Mouse (Mus musculus) small intestine, adult 2 months (tissue): ENCODE results near the gene Ncoa1. TPM values are rescaled to one million over a fixed set of nuclear protein-coding genes. Genes with fewer than 3 reads are reported as not detected.
"Not testable (repeated sequence)": the region's sequence is repeated elsewhere in the genome, so short reads cannot be mapped to it uniquely, and the experiment has no call there.

Experiments used
- H3K27ac ChIP-seq: fragments of 200-500 bp; 2 replicates; pipeline ENCODE4 v1.5.1; 2012; ENCODE audit warnings: low read depth, low read length, control low read depth, inconsistent platforms; ENCODE audit not compliant: insufficient read depth
- H3K27me3 ChIP-seq: fragments of 200-500 bp; 2 replicates; pipeline ENCODE4 v1.6.1; 2012; ENCODE audit warnings: mild to moderate bottlenecking, moderate library complexity, low read length, inconsistent platforms; ENCODE audit not compliant: control insufficient read depth, insufficient read depth
- H3K36me3 ChIP-seq: fragments of 200-500 bp; 2 replicates; pipeline ENCODE4 v1.6.1; 2012; ENCODE audit warnings: mild to moderate bottlenecking, low read length, control low read depth, inconsistent platforms; ENCODE audit not compliant: control insufficient read depth, insufficient read depth
- H3K4me1 ChIP-seq: fragments of 200-500 bp; 2 replicates; pipeline ENCODE4 v1.6.1; 2012; ENCODE audit warnings: low read length, inconsistent platforms, mixed read lengths; ENCODE audit not compliant: control insufficient read depth, insufficient read depth, insufficient read length
- H3K4me3 ChIP-seq: fragments of 200-500 bp; 2 replicates; pipeline ENCODE4 v1.5.1; 2012; ENCODE audit warnings: low read depth, mild to moderate bottlenecking, control low read depth, inconsistent platforms, low read length, moderate library complexity
- CTCF ChIP-seq: fragments of 200-500 bp; IDR thresholded peaks from 2 replicates; pipeline ENCODE4 v1.5.1; 2012; ENCODE audit warnings: low read depth, mild to moderate bottlenecking, control low read depth, inconsistent platforms, low read length, moderate library complexity, mixed read lengths; ENCODE audit not compliant: insufficient replicate concordance, insufficient read length; ENCODE audit errors: extremely low read depth
- POLR2A ChIP-seq: fragments of 200-500 bp; IDR thresholded peaks from 2 replicates; pipeline ENCODE4 v1.6.1; 2012; ENCODE audit warnings: low read depth, mild to moderate bottlenecking, control low read depth, inconsistent platforms, low read length, moderate library complexity
- WGBS: fragments of 180-500 bp; shearing (Covaris S2); methylation state at CpG from one replicate; pipeline ENCODE4 v1.1.7; 2018; 5-methylcytosine and 5-hydroxymethylcytosine counted together
- polyA plus RNA-seq: library from polyadenylated mRNA; depleted of rRNA; stranded (reverse); fragments of >200 nt; gene quantifications from 2 replicates; pipeline ENCODE4 v1.2.3, GENCODE M21; 2012

Ncoa1 gene
- polyA plus RNA-seq, 1 experiment = 17.0 TPM

DNA sequence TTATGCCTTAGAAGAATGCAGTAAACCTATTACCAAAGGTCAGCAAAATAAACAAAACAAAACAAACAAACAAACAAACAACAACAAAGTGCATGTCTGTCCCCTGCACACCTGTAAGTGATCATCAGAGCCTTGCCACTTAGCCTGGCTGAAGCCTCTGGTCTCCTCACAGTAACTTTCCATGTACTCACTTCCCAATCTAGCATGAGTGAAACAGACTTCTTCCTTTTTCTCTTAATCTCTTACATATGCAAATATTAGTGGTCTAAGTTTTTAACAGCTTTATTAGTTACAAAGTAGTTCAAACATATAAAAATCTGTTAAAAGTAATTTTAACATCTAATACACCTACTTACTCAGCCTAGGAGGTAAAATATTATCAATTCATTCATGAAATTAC lies 24.7 kb downstream of the Ncoa1 start:
- Histone ChIP-seq H3K4me1 (peaks cover 10% of the 10 kb centered on the region; the same call in 1 of the 2 replicates), H3K4me3 (no peak overlapping the region), H3K27me3 (no peaks in the 10 kb centered on the region), H3K36me3 (no peaks in the 10 kb centered on the region), H3K27ac (no peak overlapping the region)
- no peak for TF ChIP-seq CTCF
- no peak for TF ChIP-seq POLR2A

GRCm38 (mm10) chr12:4450485-4450884 lies 26.5 kb downstream of the Ncoa1 start:
- not testable (repeated sequence) for H3K4me3 ChIP-seq, H3K27ac ChIP-seq, H3K4me1 ChIP-seq, H3K36me3 ChIP-seq, H3K27me3 ChIP-seq

GRCm38 (mm10) chr12:4448076-4448589 lies 28.8 kb downstream of the Ncoa1 start:
- WGBS = 84% methylated on average over 4 of the region's 4 CpGs
- H3K27ac ChIP-seq = no peak overlapping the region
- H3K4me1 ChIP-seq = no peaks in the 10 kb centered on the region
- no peak overlapping the region for H3K4me3 ChIP-seq
- H3K36me3 ChIP-seq = no peaks in the 10 kb centered on the region
- no peak for TF ChIP-seq POLR2A
- TF ChIP-seq CTCF = no peak
- H3K27me3 ChIP-seq = no peaks in the 10 kb centered on the region

DNA sequence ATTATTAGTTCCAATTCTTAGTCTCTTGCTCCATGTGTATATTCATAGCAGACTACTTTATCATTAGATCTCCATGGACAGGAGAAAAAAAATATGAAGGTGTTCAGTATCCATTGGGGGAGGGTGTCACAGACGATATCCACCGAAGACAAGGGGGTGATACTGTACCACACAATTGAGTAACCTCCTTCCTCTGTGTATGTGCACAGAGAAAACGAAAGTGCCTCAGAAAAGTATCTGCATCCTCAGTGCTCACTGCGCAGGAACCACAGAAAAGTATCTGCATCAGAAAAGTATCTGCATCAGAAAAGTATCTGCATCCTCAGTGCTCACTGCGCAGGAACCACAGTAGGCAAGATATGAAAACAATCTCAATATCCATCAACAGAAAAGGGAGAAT lies 32.0 kb downstream of the Ncoa1 start:
- no peaks in the 10 kb centered on the region for H3K4me1 ChIP-seq
- H3K36me3 ChIP-seq = no peaks in the 10 kb centered on the region
- 87% methylated on average over 5 of the region's 5 CpGs for WGBS
- no peak overlapping the region for H3K4me3 ChIP-seq
- no peaks in the 10 kb centered on the region for H3K27me3 ChIP-seq
- H3K27ac ChIP-seq = no peak overlapping the region
- TF ChIP-seq CTCF = no peak
- TF ChIP-seq POLR2A = no peak

DNA sequence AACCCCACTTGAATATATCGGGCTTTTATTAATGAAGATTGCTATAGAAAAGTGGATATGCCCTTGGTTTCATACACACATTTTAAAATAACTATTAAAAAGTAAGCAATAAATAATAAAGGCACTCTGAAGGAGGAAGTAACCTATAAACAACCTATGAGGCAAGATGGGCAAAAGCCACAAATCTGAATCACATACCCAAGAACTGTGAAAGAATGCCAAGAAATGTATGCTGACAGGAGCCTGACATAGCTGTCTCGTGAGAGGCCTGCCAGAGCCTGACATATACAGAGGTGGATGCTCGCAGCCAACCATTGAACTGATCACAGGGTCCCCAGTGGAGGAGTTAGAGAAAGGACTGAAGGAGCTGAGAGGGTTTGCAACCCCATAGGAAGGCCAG lies 35.5 kb downstream of the Ncoa1 start:
- TF ChIP-seq POLR2A (no peak), CTCF (no peak)
- no peaks in the 10 kb centered on the region for H3K27me3 ChIP-seq
- no peaks in the 10 kb centered on the region for H3K36me3 ChIP-seq
- WGBS = 83% methylated on average over 3 of the region's 3 CpGs
- H3K4me1 ChIP-seq = no peaks in the 10 kb centered on the region
- H3K27ac ChIP-seq = no peak overlapping the region
- H3K4me3 ChIP-seq = no peak overlapping the region

DNA sequence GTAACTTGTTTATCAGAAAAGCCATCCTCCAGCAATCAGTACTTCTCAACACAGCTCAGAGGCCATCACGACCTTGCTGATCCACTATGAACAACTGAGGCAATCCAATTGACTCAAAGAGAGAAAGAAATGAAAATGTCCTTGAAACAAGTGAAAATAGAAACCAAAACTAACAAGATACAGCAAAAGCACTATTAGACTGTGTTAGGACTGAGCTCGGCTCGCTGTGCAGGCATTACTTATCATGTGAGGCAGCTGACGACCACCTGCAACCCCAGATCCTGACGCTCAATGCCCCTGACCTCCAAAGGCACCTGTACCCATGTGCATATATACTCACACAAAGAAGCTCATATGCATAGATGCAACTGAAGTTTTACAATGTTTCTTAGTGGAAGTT lies 40.8 kb downstream of the Ncoa1 start:
- Histone ChIP-seq H3K27me3 (no peaks in the 10 kb centered on the region), H3K4me1 (no peaks in the 10 kb centered on the region), H3K36me3 (no peaks in the 10 kb centered on the region), H3K27ac (no peak overlapping the region), H3K4me3 (peak overlapping the region; percentile 35; the same call in 1 of the 2 replicates)
- 32% methylated on average over 5 of the region's 5 CpGs for WGBS
- TF ChIP-seq POLR2A (no peak), CTCF (no peak)

- H3K27ac ChIP-seq = no peak overlapping the region
- H3K27me3 ChIP-seq = no peaks in the 10 kb centered on the region
- H3K4me1 ChIP-seq = peaks cover 2% of the 10 kb centered on the region; the same call in 1 of the 2 replicates
- H3K4me3 ChIP-seq = no peak overlapping the region
- TF ChIP-seq CTCF (no peak), POLR2A (no peak)
- 79% methylated on average over 2 of the region's 2 CpGs for WGBS
- H3K36me3 ChIP-seq = no peaks in the 10 kb centered on the region
Measured at GRCm38 (mm10) chr12:4433549-4433948, 43.4 kb downstream of the Ncoa1 start.

DNA sequence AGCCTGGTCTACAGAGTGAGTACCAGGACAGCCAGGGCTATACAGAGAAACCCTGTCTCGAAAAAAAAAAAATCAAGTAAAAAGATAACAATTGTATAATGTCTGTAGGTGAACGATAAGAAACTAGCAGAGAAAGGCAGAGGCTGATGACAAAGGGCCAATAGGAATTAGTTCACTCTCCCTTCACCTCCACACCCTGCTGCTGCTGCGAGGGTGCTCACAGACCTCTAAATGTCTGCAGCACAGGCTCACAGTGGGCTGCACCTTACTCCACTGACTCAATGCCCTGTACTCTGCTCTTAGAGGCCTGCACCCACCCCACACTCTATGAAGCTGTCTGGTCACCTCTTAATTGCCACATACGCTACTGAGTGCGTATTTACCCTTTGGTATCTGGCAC lies 45.0 kb downstream of the Ncoa1 start:
- no peak for TF ChIP-seq POLR2A
- no peak overlapping the region for H3K27ac ChIP-seq
- no peaks in the 10 kb centered on the region for H3K27me3 ChIP-seq
- peaks cover 2% of the 10 kb centered on the region; the same call in 1 of the 2 replicates for H3K4me1 ChIP-seq
- H3K36me3 ChIP-seq = no peaks in the 10 kb centered on the region
- no peak overlapping the region for H3K4me3 ChIP-seq
- WGBS = 83% methylated on average over 5 of the region's 5 CpGs
